Comparison of ENCODE assay signal across 31 mouse cellular contexts in the genomic region with DNA sequence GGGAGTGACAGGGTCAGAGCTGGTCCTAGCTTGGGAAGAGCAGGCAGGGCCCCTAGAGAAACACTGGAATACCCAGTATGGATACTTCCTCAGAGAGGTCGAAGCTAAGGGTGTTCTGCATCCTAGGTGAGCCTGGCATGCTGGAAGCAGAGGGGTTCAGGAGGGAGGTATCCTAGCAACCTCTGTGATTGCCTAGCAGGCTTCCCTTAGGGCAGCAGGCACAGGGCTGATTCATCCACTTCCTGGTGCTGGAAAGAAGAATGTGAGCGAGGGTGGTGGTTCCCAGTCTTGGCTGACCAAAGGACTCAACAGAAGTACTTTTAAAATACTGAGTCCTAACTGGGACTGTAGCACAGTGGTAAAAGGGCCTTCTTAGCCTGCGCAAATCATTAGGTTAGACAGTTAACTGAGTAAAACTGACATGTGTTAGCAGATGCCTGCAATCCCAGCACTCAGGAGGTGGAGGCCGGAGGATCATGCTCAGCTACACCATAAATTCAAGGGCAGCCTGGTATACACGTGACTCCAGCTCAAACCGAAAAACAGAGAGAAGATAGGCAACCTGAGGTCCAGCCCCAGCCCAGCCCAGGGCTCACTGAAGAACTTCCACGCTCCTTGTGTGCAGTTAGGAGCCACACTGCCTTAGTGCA. TPM values are rescaled to one million over a fixed set of nuclear protein-coding genes. Genes with fewer than 3 reads are reported as not detected.
DNase-seq lines count a peak whose midpoint lies in the region; ATAC-seq and TF ChIP-seq lines count a peak whose summit lies in the region.
"Had no signal": no experiment of that assay in that cellular context is flagged by ENCODE, and none has a peak within 500 bp of the region (broad histone marks: within the 10 kb centered on the region; RNA-seq: fewer than 3 reads in every experiment).

No protein-coding gene starts in this region.

- TF ChIP-seq CTCF in intestine, postnatal 0 days (IDR thresholded peaks at IDR 0.05; ENCODE audit: low read depth), result no peak

- WGBS in liver, embryonic 13.5 days (ENCODE audit: insufficient replicate concordance), result 47% methylated on average over 7 of the region's 7 CpGs
- 38% methylated on average over 7 of the region's 7 CpGs for WGBS in intestine, postnatal 0 days
- 62% methylated on average over 7 of the region's 7 CpGs for WGBS in stomach, embryonic 14.5 days

- no peak overlapping the region for H3K27ac ChIP-seq in liver, embryonic 13.5 days
- peak overlapping the region; percentile 65; the same call in 1 of the 2 replicates for H3K27ac ChIP-seq in intestine, postnatal 0 days (ENCODE audit: low read depth, low read length)
- H3K27ac ChIP-seq in stomach, embryonic 14.5 days (ENCODE audit: low read length), result no peak overlapping the region
- H3K27ac ChIP-seq: embryonic facial prominence, embryonic 12.5 days; forebrain, embryonic 10.5 days; heart, adult 2 months; heart, embryonic 13.5 days; hindbrain, postnatal 0 days; kidney, postnatal 0 days; limb, embryonic 15.5 days; midbrain, embryonic 13.5 days; neural tube, embryonic 15.5 days had no signal

- no peak for DNase-seq in liver, embryonic 13.5 days
- no peak for DNase-seq in liver
- DNase-seq in NIH3T3 (ENCODE audit: low read depth), result peak; percentile 17
- DNase-seq in frontal cortex, postnatal 36 days (ENCODE audit: low spot score in 2 of 2), result no peak
- no peak for DNase-seq in right cerebral cortex, postnatal 14 days
- DNase-seq in urinary bladder, postnatal 36 days (ENCODE audit: low spot score in 2 of 2), result no peak
- DNase-seq: adrenal gland, adult 8-10 months; B cell, adult 2 months; cerebellum, adult 2 months; cerebellum, postnatal 14 days; heart, adult 2 months; heart, postnatal 10 days; kidney, adult 18-20 months; kidney, postnatal 4 days; left cerebral cortex, postnatal 4 days; lung, postnatal 36 days; retina, postnatal 1 day; right cerebral cortex, postnatal 25 days; spleen, adult 18-20 months; thymus, postnatal 36 days had no signal

- H3K36me3 ChIP-seq in liver, embryonic 13.5 days, result no peaks in the 10 kb centered on the region
- H3K36me3 ChIP-seq in intestine, postnatal 0 days (ENCODE audit: control insufficient read depth, insufficient read depth), result no peaks in the 10 kb centered on the region
- no peaks in the 10 kb centered on the region for H3K36me3 ChIP-seq in stomach, embryonic 14.5 days (ENCODE audit: control insufficient read depth, insufficient read depth, low read length)
- H3K36me3 ChIP-seq: embryonic facial prominence, embryonic 12.5 days; forebrain, embryonic 10.5 days; heart, embryonic 13.5 days; limb, embryonic 15.5 days; midbrain, embryonic 13.5 days; neural tube, embryonic 15.5 days had no signal

- H3K9me3 ChIP-seq in liver, embryonic 13.5 days (replicated peaks), result no peaks in the 10 kb centered on the region
- H3K9me3 ChIP-seq in intestine, postnatal 0 days (ENCODE audit: control insufficient read depth), result no peaks in the 10 kb centered on the region
- no peaks in the 10 kb centered on the region for H3K9me3 ChIP-seq in stomach, embryonic 14.5 days (ENCODE audit: control insufficient read depth, low read depth, low read length)
- H3K9me3 ChIP-seq: embryonic facial prominence, embryonic 12.5 days; forebrain, embryonic 10.5 days; heart, embryonic 13.5 days; limb, embryonic 15.5 days; midbrain, embryonic 13.5 days; neural tube, embryonic 15.5 days had no signal

- H3K4me1 ChIP-seq in liver, embryonic 13.5 days (replicated peaks), result peaks cover 21% of the 10 kb centered on the region
- H3K4me1 ChIP-seq in intestine, postnatal 0 days (replicated peaks; ENCODE audit: control insufficient read depth, insufficient read depth, low read length), result 0 out of 2 replicates have a peak, but pooled peaks cover 5% of the 10 kb centered on the region
- H3K4me1 ChIP-seq in stomach, embryonic 14.5 days (ENCODE audit: control insufficient read depth, insufficient read depth, low read length), result peaks cover 4% of the 10 kb centered on the region; the same call in 1 of the 2 replicates
- H3K4me1 ChIP-seq: embryonic facial prominence, embryonic 12.5 days; limb, embryonic 15.5 days; neural tube, embryonic 15.5 days had no signal

- ATAC-seq in liver, embryonic 13.5 days (ENCODE audit: low read depth), result 0 out of 2 replicates have a peak, but pooled peaks have one; percentile 20
- ATAC-seq in intestine, postnatal 0 days, result peak; percentile 62
- peak; percentile 28; the same call in 1 of the 2 replicates for ATAC-seq in stomach, embryonic 14.5 days (ENCODE audit: insufficient number of reproducible peaks, insufficient read depth, low FRiP score, low read depth)
- ATAC-seq: forebrain, embryonic 16.5 days; hindbrain, postnatal 0 days; midbrain, embryonic 13.5 days had no signal

- H3K27me3 ChIP-seq in liver, embryonic 13.5 days, result no peaks in the 10 kb centered on the region
- H3K27me3 ChIP-seq in intestine, postnatal 0 days (replicated peaks; ENCODE audit: control insufficient read depth, insufficient read depth, low read length), result no peaks in the 10 kb centered on the region
- no peaks in the 10 kb centered on the region for H3K27me3 ChIP-seq in stomach, embryonic 14.5 days (ENCODE audit: control insufficient read depth, insufficient read depth, low read length)
- H3K27me3 ChIP-seq: embryonic facial prominence, embryonic 12.5 days; limb, embryonic 15.5 days; midbrain, embryonic 13.5 days; neural tube, embryonic 15.5 days had no signal

- no peak overlapping the region for H3K4me3 ChIP-seq in liver, embryonic 13.5 days (replicated peaks)
- H3K4me3 ChIP-seq in intestine, postnatal 0 days (ENCODE audit: low read depth, low read length), result no peak overlapping the region
- no peak overlapping the region for H3K4me3 ChIP-seq in stomach, embryonic 14.5 days (ENCODE audit: low read depth, low read length)
- H3K4me3 ChIP-seq: embryonic facial prominence, embryonic 12.5 days; forebrain, embryonic 10.5 days; heart, adult 2 months; heart, embryonic 13.5 days; limb, embryonic 15.5 days; midbrain, embryonic 13.5 days; neural tube, embryonic 15.5 days had no signal

- H3K9ac ChIP-seq in liver, embryonic 13.5 days, result no peak overlapping the region
- no peak overlapping the region for H3K9ac ChIP-seq in intestine, postnatal 0 days (ENCODE audit: low read depth, low read length)
- no peak overlapping the region for H3K9ac ChIP-seq in stomach, embryonic 14.5 days (replicated peaks; ENCODE audit: low read depth, low read length)
- H3K9ac ChIP-seq: embryonic facial prominence, embryonic 12.5 days; heart, embryonic 13.5 days; limb, embryonic 15.5 days; midbrain, embryonic 13.5 days; neural tube, embryonic 15.5 days had no signal

- no peak overlapping the region for H3K4me2 ChIP-seq in liver, embryonic 13.5 days
- no peak overlapping the region for H3K4me2 ChIP-seq in intestine, postnatal 0 days (replicated peaks; ENCODE audit: low read depth)
- no peak overlapping the region for H3K4me2 ChIP-seq in stomach, embryonic 14.5 days (replicated peaks; ENCODE audit: low read depth, low read length)
- H3K4me2 ChIP-seq: embryonic facial prominence, embryonic 12.5 days; heart, embryonic 13.5 days; limb, embryonic 15.5 days; midbrain, embryonic 13.5 days; neural tube, embryonic 15.5 days had no signal

RNA-seq across cellular contexts. Expression of gene Det1, which starts 16.9 kb away (rescaled TPM):
- polyA plus RNA-seq in liver, embryonic 13.5 days (2015; fragmentation: Nextera tagmentation; extraction: Ambion mirVana), result 10.1 and 10.6 TPM in 2 replicates
- 10.1 and 11.2 TPM in 2 replicates for polyA plus RNA-seq in intestine, postnatal 0 days (2015; fragmentation: Nextera tagmentation; extraction: Ambion mirVana)
- 19.4 and 21.3 TPM in 2 replicates for polyA plus RNA-seq in stomach, embryonic 14.5 days (2014; fragmentation: Nextera tagmentation; extraction: Ambion mirVana)

RNA-seq across cellular contexts. Expression of gene Aen, which starts 31.7 kb away (rescaled TPM):
- 27.4 and 28.1 TPM in 2 replicates for polyA plus RNA-seq in liver, embryonic 13.5 days (2015; fragmentation: Nextera tagmentation; extraction: Ambion mirVana)
- polyA plus RNA-seq in intestine, postnatal 0 days (2015; fragmentation: Nextera tagmentation; extraction: Ambion mirVana), result 19.7 and 20.6 TPM in 2 replicates
- 32.6 and 34.9 TPM in 2 replicates for polyA plus RNA-seq in stomach, embryonic 14.5 days (2014; fragmentation: Nextera tagmentation; extraction: Ambion mirVana)

RNA-seq across cellular contexts. Expression of gene Isg20, which starts 49.3 kb away (rescaled TPM):
- polyA plus RNA-seq in liver, embryonic 13.5 days (2015; fragmentation: Nextera tagmentation; extraction: Ambion mirVana), result 21.6 and 26.2 TPM in 2 replicates
- polyA plus RNA-seq in intestine, postnatal 0 days (2015; fragmentation: Nextera tagmentation; extraction: Ambion mirVana), result 4.3 and 4.9 TPM in 2 replicates
- polyA plus RNA-seq in stomach, embryonic 14.5 days (2014; fragmentation: Nextera tagmentation; extraction: Ambion mirVana), result 16.0 and 18.3 TPM in 2 replicates
